Mouse (Mus musculus): ENCODE results near the gene Nop10. TPM values are rescaled to one million over a fixed set of nuclear protein-coding genes. Genes with fewer than 3 reads are reported as not detected.
"Not testable (repeated sequence)": the region's sequence is repeated elsewhere in the genome, so short reads cannot be mapped to it uniquely, and the experiment has no call there.

Nop10 gene
- total RNA-seq, 2 experiments from 2014 or later = 70.2 to 71.9 TPM

GRCm38 (mm10) chr2:112259241-112259962 is 2.3 kb upstream of the Nop10 start, which contains the start of gene Nutm1:
TSS of gene Nutm1 (minus strand) at chr2:112259291.
- DNase-seq (ENCODE audit: low spot score in 2 of 2) = no peak
- intact Hi-C loops (cut with DNase I) = no loop called here

GRCm38 (mm10) chr2:112262779-112263295 is 1.1 kb downstream of the Nop10 start:
- peak in 1 of 2 experiments; percentile 65 for DNase-seq (ENCODE audit: low spot score in 2 of 2)
- intact Hi-C loops (cut with DNase I) = loop anchor here (10.0 kb wide), 2 partner anchors 72 to 192 kb away; partner anchors contain the start of gene Emc7

GRCm38 (mm10) chr2:112264364-112264763 is 2.6 kb downstream of the Nop10 start:
- intact Hi-C loops (cut with DNase I) = loop anchor here (10.0 kb wide), 2 partner anchors 70 to 190 kb away; partner anchors contain the start of gene Emc7
- DNase-seq (ENCODE audit: low spot score in 2 of 2) = no peak

GRCm38 (mm10) chr2:112265448-112266241 is 3.9 kb downstream of the Nop10 start, which contains the start of gene Slc12a6:
TSS of gene Slc12a6 (plus strand) at chr2:112265825.
- intact Hi-C loops (cut with DNase I) = loop anchor here (5.0 to 10.0 kb wide), 3 partner anchors 69 to 189 kb away; partner anchors contain the start of genes Emc4 and Emc7
- peak; percentile 89 to 92 for DNase-seq (ENCODE audit: low spot score in 2 of 2)

GRCm38 (mm10) chr2:112266242-112266592 is 4.5 kb downstream of the Nop10 start, which contains the start of gene Gm21985:
TSS of gene Gm21985 (plus strand) at chr2:112266314.
- intact Hi-C loops (cut with DNase I) = loop anchor here (5.0 to 10.0 kb wide), 3 partner anchors 69 to 189 kb away; partner anchors contain the start of genes Emc4 and Emc7
- DNase-seq (ENCODE audit: low spot score in 2 of 2) = peak; percentile 52 to 61

GRCm38 (mm10) chr2:112266780-112267179 is 5.1 kb downstream of the Nop10 start:
- intact Hi-C loops (cut with DNase I) = loop anchor here (5.0 to 10.0 kb wide), 3 partner anchors 68 to 188 kb away; partner anchors contain the start of genes Emc4 and Emc7
- DNase-seq (ENCODE audit: low spot score in 2 of 2) = peak in 1 of 2 experiments; percentile 37

- intact Hi-C loops (cut with DNase I) = loop anchor here (5.0 to 10.0 kb wide), 3 partner anchors 67 to 187 kb away; partner anchors contain the start of genes Emc4 and Emc7
- DNase-seq (ENCODE audit: low spot score in 2 of 2) = no peak
These were observed 6.0 kb downstream of the Nop10 start for GRCm38 (mm10) chr2:112267547-112268269.

- intact Hi-C loops (cut with DNase I) = no loop called here
- DNase-seq (ENCODE audit: low spot score in 2 of 2) = no peak
These were observed 8.3 kb downstream of the Nop10 start for GRCm38 (mm10) chr2:112270011-112270410.

GRCm38 (mm10) chr2:112272909-112273308 is 11.2 kb downstream of the Nop10 start:
- intact Hi-C loops (cut with DNase I) = no loop called here
- DNase-seq (ENCODE audit: low spot score in 2 of 2) = no peak

GRCm38 (mm10) chr2:112273474-112273873 is 11.7 kb downstream of the Nop10 start:
- DNase-seq (ENCODE audit: low spot score in 2 of 2) = no peak
- intact Hi-C loops (cut with DNase I) = no loop called here

GRCm38 (mm10) chr2:112276870-112277269 is 15.1 kb downstream of the Nop10 start:
- intact Hi-C loops (cut with DNase I) = no loop called here
- DNase-seq (ENCODE audit: low spot score in 2 of 2) = no peak

- no peak for DNase-seq (ENCODE audit: low spot score in 2 of 2)
- intact Hi-C loops (cut with DNase I) = no loop called here
These were observed 21.1 kb downstream of the Nop10 start for GRCm38 (mm10) chr2:112282846-112283245.

- intact Hi-C loops (cut with DNase I) = no loop called here
- DNase-seq (ENCODE audit: low spot score in 2 of 2) = no peak
These were observed 22.8 kb downstream of the Nop10 start for GRCm38 (mm10) chr2:112284363-112285030.

- DNase-seq (ENCODE audit: low spot score in 2 of 2) = no peak
- intact Hi-C loops (cut with DNase I) = no loop called here
These were observed 23.3 kb downstream of the Nop10 start for GRCm38 (mm10) chr2:112285031-112285390.

GRCm38 (mm10) chr2:112286062-112286461 is 24.3 kb downstream of the Nop10 start:
- DNase-seq (ENCODE audit: low spot score in 2 of 2); intact Hi-C loops (cut with DNase I): not testable (repeated sequence)

GRCm38 (mm10) chr2:112287059-112287458 is 25.3 kb downstream of the Nop10 start:
- DNase-seq (ENCODE audit: low spot score in 2 of 2) = no peak
- intact Hi-C loops (cut with DNase I) = no loop called here

GRCm38 (mm10) chr2:112289507-112289906 is 27.8 kb downstream of the Nop10 start:
- intact Hi-C loops (cut with DNase I) = no loop called here

GRCm38 (mm10) chr2:112292823-112293222 is 31.1 kb downstream of the Nop10 start:
- no peak for DNase-seq (ENCODE audit: low spot score in 2 of 2)
- intact Hi-C loops (cut with DNase I) = no loop called here

More at GRCm38 (mm10) chr2:112289507-112289906, 27.8 kb downstream of the Nop10 start:
- no peak for DNase-seq (ENCODE audit: low spot score in 2 of 2)

Data from left cerebral cortex, postnatal 14 days (tissue).